Mouse (Mus musculus) forebrain, embryonic 15.5 days (tissue): Measurements from ENCODE around the gene Fgfr2. TPM values are rescaled to one million over a fixed set of nuclear protein-coding genes. Genes with fewer than 3 reads are reported as not detected.

Source experiments
- ATAC-seq: fragments of 200-750 bp; cut with Nextera tagmentation; replicated peaks from 2 replicates; pipeline ENCODE4 v1.8.0; 2017; ENCODE audit warnings: mild to moderate bottlenecking, moderate TSS enrichment, moderate library complexity
- H3K27ac ChIP-seq: fragments of 300-500 bp; sonication (generic); replicated peaks from 2 replicates; pipeline ENCODE4 v1.5.1; 2015; ENCODE audit warnings: mild to moderate bottlenecking, inconsistent platforms
- H3K27me3 ChIP-seq: fragments of 300-500 bp; sonication (generic); 2 replicates; pipeline ENCODE4 v1.6.1; 2015; ENCODE audit warnings: inconsistent platforms
- H3K36me3 ChIP-seq: fragments of 300-500 bp; sonication (generic); 2 replicates; pipeline ENCODE4 v1.6.1; 2015; ENCODE audit warnings: mild to moderate bottlenecking, inconsistent platforms
- H3K4me1 ChIP-seq: fragments of 300-500 bp; sonication (generic); 2 replicates; pipeline ENCODE4 v1.6.1; 2015; ENCODE audit warnings: inconsistent platforms
- H3K4me2 ChIP-seq: fragments of 300-500 bp; sonication (generic); replicated peaks from 2 replicates; pipeline ENCODE4 v1.6.1; 2015; ENCODE audit warnings: mild to moderate bottlenecking, inconsistent platforms
- H3K4me3 ChIP-seq: fragments of 300-500 bp; sonication (generic); 2 replicates; pipeline ENCODE4 v1.5.1; 2015; ENCODE audit warnings: mild to moderate bottlenecking, inconsistent platforms
- H3K9ac ChIP-seq: fragments of 300-500 bp; sonication (generic); replicated peaks from 2 replicates; pipeline ENCODE4 v1.6.1; 2015; ENCODE audit warnings: mild to moderate bottlenecking, inconsistent platforms
- H3K9me3 ChIP-seq: fragments of 300-500 bp; sonication (generic); 2 replicates; pipeline ENCODE4 v1.6.1; 2016; ENCODE audit warnings: inconsistent platforms
- WGBS: fragments of 180-500 bp; shearing (Covaris S2); methylation state at CpG from one replicate; pipeline ENCODE4 v1.1.7; 2015; ENCODE audit warnings: mixed read lengths; 5-methylcytosine and 5-hydroxymethylcytosine counted together
- polyA plus RNA-seq: library from polyadenylated mRNA; unstranded; fragments of >200 nt; fragmentation: Nextera tagmentation; extraction: Ambion mirVana; gene quantifications from 2 replicates; pipeline ENCODE4 v1.2.1, GENCODE M21; 2015

Gene Fgfr2
- polyA plus RNA-seq, 1 experiment from 2014 or later, result 48.1 TPM

- peaks cover 21% of the 10 kb centered on the region for H3K4me1 ChIP-seq
- no peak overlapping the region for H3K4me2 ChIP-seq
- H3K9ac ChIP-seq, result no peak overlapping the region
- H3K27ac ChIP-seq, result 0 out of 2 replicates have a peak overlapping the region, but pooled peaks have one; percentile 88
- H3K36me3 ChIP-seq, result peaks cover 35% of the 10 kb centered on the region
- WGBS, result 92% methylated on average over 4 of the region's 4 CpGs
- no peaks in the 10 kb centered on the region for H3K9me3 ChIP-seq
- ATAC-seq, result no peak
- no peak overlapping the region for H3K4me3 ChIP-seq
- no peaks in the 10 kb centered on the region for H3K27me3 ChIP-seq
Measured at GRCm38 (mm10) chr7:130749165-130749564, 2374.0 kb downstream of the Fgfr2 start.

- no peak overlapping the region for H3K4me3 ChIP-seq
- no peak overlapping the region for H3K4me2 ChIP-seq
- whole genome bisulfite sequencing, result 86% methylated on average over 9 of the region's 9 CpGs
- H3K4me1 ChIP-seq, result no peaks in the 10 kb centered on the region
- H3K9ac ChIP-seq, result no peak overlapping the region
- peaks cover 65% of the 10 kb centered on the region for H3K36me3 ChIP-seq
- no peaks in the 10 kb centered on the region for H3K27me3 ChIP-seq
- no peak for ATAC-seq
- no peak overlapping the region for H3K27ac ChIP-seq
- no peaks in the 10 kb centered on the region for H3K9me3 ChIP-seq
Measured at GRCm38 (mm10) chr7:130743239-130744025, 2379.7 kb downstream of the Fgfr2 start.

- H3K9ac ChIP-seq, result no peak overlapping the region
- no peak overlapping the region for H3K4me2 ChIP-seq
- no peak overlapping the region for H3K4me3 ChIP-seq
- peaks cover 83% of the 10 kb centered on the region for H3K36me3 ChIP-seq
- no peaks in the 10 kb centered on the region for H3K4me1 ChIP-seq
- no peaks in the 10 kb centered on the region for H3K9me3 ChIP-seq
- 80% methylated on average over 4 of the region's 4 CpGs for WGBS
- ATAC-seq, result no peak
- H3K27ac ChIP-seq, result no peak overlapping the region
- no peaks in the 10 kb centered on the region for H3K27me3 ChIP-seq
Measured at GRCm38 (mm10) chr7:130741099-130741498, 2382.1 kb downstream of the Fgfr2 start.

GRCm38 (mm10) chr7:130734195-130734787, 2388.9 kb downstream of the Fgfr2 start:
- Histone ChIP-seq H3K9me3 (no peaks in the 10 kb centered on the region), H3K4me3 (no peak overlapping the region), H3K27me3 (no peaks in the 10 kb centered on the region), H3K27ac (no peak overlapping the region), H3K4me1 (peaks cover 26% of the 10 kb centered on the region), H3K36me3 (peaks cover 58% of the 10 kb centered on the region), H3K9ac (no peak overlapping the region), H3K4me2 (no peak overlapping the region)
- 97% methylated on average over 2 of the region's 2 CpGs for WGBS
- ATAC-seq, result no peak

GRCm38 (mm10) chr7:130733423-130733822, 2389.7 kb downstream of the Fgfr2 start:
- Histone ChIP-seq H3K27ac (peak overlapping the region; percentile 60), H3K9me3 (no peaks in the 10 kb centered on the region)

GRCm38 (mm10) chr7:130732908-130733307, 2390.2 kb downstream of the Fgfr2 start:
- no peak overlapping the region for H3K4me2 ChIP-seq
- no peak for ATAC-seq
- 9% methylated on average over 6 of the region's 6 CpGs for WGBS
- peaks cover 26% of the 10 kb centered on the region for H3K4me1 ChIP-seq
- no peaks in the 10 kb centered on the region for H3K9me3 ChIP-seq
- peak overlapping the region; percentile 60 for H3K27ac ChIP-seq
- H3K9ac ChIP-seq, result no peak overlapping the region
- no peak overlapping the region for H3K4me3 ChIP-seq
- H3K27me3 ChIP-seq, result no peaks in the 10 kb centered on the region
- H3K36me3 ChIP-seq, result peaks cover 57% of the 10 kb centered on the region

More at GRCm38 (mm10) chr7:130733423-130733822, 2389.7 kb downstream of the Fgfr2 start:
- Histone ChIP-seq H3K36me3 (peaks cover 61% of the 10 kb centered on the region), H3K4me3 (no peak overlapping the region), H3K9ac (no peak overlapping the region), H3K4me2 (no peak overlapping the region), H3K27me3 (no peaks in the 10 kb centered on the region), H3K4me1 (peaks cover 26% of the 10 kb centered on the region)
- 0 out of 2 replicates have a peak, but pooled peaks have one; percentile 21 for ATAC-seq
- WGBS, result 88% methylated on average over 8 of the region's 8 CpGs

GRCm38 (mm10) chr7:130731792-130732191, 2391.4 kb downstream of the Fgfr2 start:
- no peaks in the 10 kb centered on the region for H3K27me3 ChIP-seq
- H3K4me3 ChIP-seq, result no peak overlapping the region
- H3K27ac ChIP-seq, result peak overlapping the region; percentile 61
- WGBS, result 56% methylated on average over 7 of the region's 7 CpGs
- no peak overlapping the region for H3K9ac ChIP-seq
- peaks cover 45% of the 10 kb centered on the region for H3K36me3 ChIP-seq
- H3K9me3 ChIP-seq, result no peaks in the 10 kb centered on the region
- peaks cover 26% of the 10 kb centered on the region for H3K4me1 ChIP-seq
- H3K4me2 ChIP-seq, result no peak overlapping the region
- no peak; the same call in 1 of the 2 replicates for ATAC-seq

- WGBS, result 93% methylated on average over 4 of the region's 4 CpGs
- ATAC-seq, result no peak
- no peak overlapping the region for H3K4me2 ChIP-seq
- no peaks in the 10 kb centered on the region for H3K9me3 ChIP-seq
- peaks cover 22% of the 10 kb centered on the region for H3K36me3 ChIP-seq
- H3K27me3 ChIP-seq, result no peaks in the 10 kb centered on the region
- peaks cover 20% of the 10 kb centered on the region for H3K4me1 ChIP-seq
- no peak overlapping the region for H3K4me3 ChIP-seq
- no peak overlapping the region for H3K27ac ChIP-seq
- no peak overlapping the region for H3K9ac ChIP-seq
Measured at GRCm38 (mm10) chr7:130727560-130727959, 2395.6 kb downstream of the Fgfr2 start.

- H3K9me3 ChIP-seq, result no peaks in the 10 kb centered on the region
- H3K4me1 ChIP-seq, result peaks cover 13% of the 10 kb centered on the region
- no peaks in the 10 kb centered on the region for H3K27me3 ChIP-seq
- ATAC-seq, result no peak
- WGBS, result 72% methylated on average over 8 of the region's 8 CpGs
- H3K36me3 ChIP-seq, result peaks cover 22% of the 10 kb centered on the region
- no peak overlapping the region for H3K4me3 ChIP-seq
- no peak overlapping the region for H3K27ac ChIP-seq
- no peak overlapping the region for H3K4me2 ChIP-seq
- H3K9ac ChIP-seq, result no peak overlapping the region
Measured at GRCm38 (mm10) chr7:130726724-130727422, 2396.3 kb downstream of the Fgfr2 start.

- WGBS, result 79% methylated on average over 3 of the region's 3 CpGs
- no peaks in the 10 kb centered on the region for H3K27me3 ChIP-seq
- H3K4me1 ChIP-seq, result peaks cover 6% of the 10 kb centered on the region
- no peak overlapping the region for H3K9ac ChIP-seq
- H3K27ac ChIP-seq, result peak overlapping the region; percentile 41; the same call in 1 of the 2 replicates
- no peak for ATAC-seq
- no peaks in the 10 kb centered on the region for H3K9me3 ChIP-seq
- no peak overlapping the region for H3K4me3 ChIP-seq
- peaks cover 22% of the 10 kb centered on the region for H3K36me3 ChIP-seq
- H3K4me2 ChIP-seq, result no peak overlapping the region
Measured at GRCm38 (mm10) chr7:130726185-130726584, 2397.0 kb downstream of the Fgfr2 start.

GRCm38 (mm10) chr7:130720646-130721335, 2402.4 kb downstream of the Fgfr2 start:
- WGBS, result 54% methylated on average over 9 of the region's 9 CpGs

More at GRCm38 (mm10) chr7:130720646-130721335, 2402.4 kb downstream of the Fgfr2 start:
- H3K36me3 ChIP-seq, result peaks cover 19% of the 10 kb centered on the region
- H3K4me3 ChIP-seq, result no peak overlapping the region
- peaks cover 22% of the 10 kb centered on the region for H3K4me1 ChIP-seq
- H3K9ac ChIP-seq, result no peak overlapping the region
- no peaks in the 10 kb centered on the region for H3K27me3 ChIP-seq
- ATAC-seq, result no peak
- H3K27ac ChIP-seq, result peak overlapping the region; percentile 10
- H3K4me2 ChIP-seq, result no peak overlapping the region
- H3K9me3 ChIP-seq, result no peaks in the 10 kb centered on the region
